Mouse (Mus musculus) liver, embryonic 13.5 days (tissue): ENCODE measurements at regions not wholly inside any gene's neighbourhood (a gene's known extent, or its start where the extent isn't known, plus 50 kb on each side); places are given as distances from the start of the nearest gene placed in this dataset.
"Not testable (repeated sequence)": the region's sequence is repeated elsewhere in the genome, so short reads cannot be mapped to it uniquely, and the experiment has no call there.

Experiments
- ATAC-seq: fragments of 200-750 bp; cut with Nextera tagmentation; 2 replicates; pipeline ENCODE4 v1.8.0; 2017; ENCODE audit warnings: low read depth, mild to moderate bottlenecking, moderate number of reproducible peaks, moderate library complexity
- DNase-seq: peaks from one replicate; pipeline ENCODE4 v3.0.0; 2022
- H3K27ac ChIP-seq: fragments of 300-500 bp; sonication (generic); 2 replicates; pipeline ENCODE4 v1.5.1; 2015; ENCODE audit warnings: moderate library complexity, mild to moderate bottlenecking, inconsistent platforms
- H3K27me3 ChIP-seq: fragments of 300-500 bp; sonication (generic); 2 replicates; pipeline ENCODE4 v1.6.1; 2015; ENCODE audit warnings: mild to moderate bottlenecking, inconsistent platforms
- H3K36me3 ChIP-seq: fragments of 300-500 bp; sonication (generic); 2 replicates; pipeline ENCODE4 v1.6.1; 2015; ENCODE audit warnings: mild to moderate bottlenecking, inconsistent platforms
- H3K4me1 ChIP-seq: fragments of 300-500 bp; sonication (generic); replicated peaks from 2 replicates; pipeline ENCODE4 v1.6.1; 2015; ENCODE audit warnings: inconsistent platforms
- H3K4me2 ChIP-seq: fragments of 300-500 bp; sonication (generic); 2 replicates; pipeline ENCODE4 v1.6.1; 2015; ENCODE audit warnings: inconsistent platforms, mild to moderate bottlenecking, moderate library complexity
- H3K4me3 ChIP-seq: fragments of 300-500 bp; sonication (generic); replicated peaks from 2 replicates; pipeline ENCODE4 v1.5.1; 2015; ENCODE audit warnings: mild to moderate bottlenecking, inconsistent platforms
- H3K9ac ChIP-seq: fragments of 300-500 bp; sonication (generic); 2 replicates; pipeline ENCODE4 v1.6.1; 2015; ENCODE audit warnings: mild to moderate bottlenecking, inconsistent platforms
- H3K9me3 ChIP-seq: fragments of 300-500 bp; sonication (generic); replicated peaks from 2 replicates; pipeline ENCODE4 v1.6.1; 2016; ENCODE audit warnings: inconsistent platforms
- WGBS: fragments of 180-500 bp; shearing (Covaris S2); methylation state at CpG from one replicate; pipeline ENCODE4 v1.1.7; 2015; ENCODE audit not compliant: insufficient replicate concordance; 5-methylcytosine and 5-hydroxymethylcytosine counted together

- H3K4me1 ChIP-seq: no peaks in the 10 kb centered on the region
- no peak for ATAC-seq
- DNase-seq: no peak
- H3K36me3 ChIP-seq: no peaks in the 10 kb centered on the region
- no peaks in the 10 kb centered on the region for H3K9me3 ChIP-seq
- H3K9ac ChIP-seq: no peak overlapping the region
- no peak overlapping the region for H3K27ac ChIP-seq
- H3K4me2 ChIP-seq: no peak overlapping the region
- H3K27me3 ChIP-seq: no peaks in the 10 kb centered on the region
- WGBS: 62% methylated on average over 3 of the region's 3 CpGs
- no peak overlapping the region for H3K4me3 ChIP-seq
Observed at GRCm38 (mm10) chr8:31638417-31638816, 1790.1 kb upstream of the 5930422O12Rik start.

- Histone ChIP-seq H3K9me3 (no peaks in the 10 kb centered on the region), H3K27ac (no peak overlapping the region), H3K4me3 (no peak overlapping the region), H3K9ac (no peak overlapping the region), H3K36me3 (no peaks in the 10 kb centered on the region), H3K4me2 (no peak overlapping the region), H3K4me1 (no peaks in the 10 kb centered on the region), H3K27me3 (no peaks in the 10 kb centered on the region)
- DNase-seq: no peak
- ATAC-seq: no peak
Observed at GRCm38 (mm10) chr8:31663717-31664116, 1764.8 kb upstream of the 5930422O12Rik start.

GRCm38 (mm10) chr8:31665485-31665884 lies 1763.0 kb upstream of the 5930422O12Rik start:
- ATAC-seq (no peak), DNase-seq (no peak)
- H3K4me2 ChIP-seq: no peak overlapping the region
- no peak overlapping the region for H3K4me3 ChIP-seq
- H3K9me3 ChIP-seq: no peaks in the 10 kb centered on the region
- H3K9ac ChIP-seq: no peak overlapping the region
- 66% methylated on average over 4 of the region's 4 CpGs for WGBS
- no peaks in the 10 kb centered on the region for H3K36me3 ChIP-seq
- H3K4me1 ChIP-seq: no peaks in the 10 kb centered on the region
- H3K27ac ChIP-seq: no peak overlapping the region
- no peaks in the 10 kb centered on the region for H3K27me3 ChIP-seq

- H3K9me3 ChIP-seq: no peaks in the 10 kb centered on the region
- no peak overlapping the region for H3K4me3 ChIP-seq
- H3K27ac ChIP-seq: no peak overlapping the region
- DNase-seq (no peak), ATAC-seq (no peak)
- no peaks in the 10 kb centered on the region for H3K4me1 ChIP-seq
- WGBS: 53% methylated on average over 2 of the region's 2 CpGs
- H3K27me3 ChIP-seq: no peaks in the 10 kb centered on the region
- H3K36me3 ChIP-seq: no peaks in the 10 kb centered on the region
- H3K9ac ChIP-seq: no peak overlapping the region
- H3K4me2 ChIP-seq: no peak overlapping the region
Observed at GRCm38 (mm10) chr8:31704168-31704567, 1724.3 kb upstream of the 5930422O12Rik start.

GRCm38 (mm10) chr8:31713321-31714076 lies 1715.0 kb upstream of the 5930422O12Rik start:
- H3K4me1 ChIP-seq: peaks cover 4% of the 10 kb centered on the region
- DNase-seq (no peak), ATAC-seq (no peak)
- H3K9ac ChIP-seq: no peak overlapping the region
- no peaks in the 10 kb centered on the region for H3K9me3 ChIP-seq
- H3K4me2 ChIP-seq: no peak overlapping the region
- WGBS: 79% methylated on average over 15 of the region's 15 CpGs
- H3K27me3 ChIP-seq: no peaks in the 10 kb centered on the region
- H3K4me3 ChIP-seq: no peak overlapping the region
- no peaks in the 10 kb centered on the region for H3K36me3 ChIP-seq
- H3K27ac ChIP-seq: no peak overlapping the region

- ATAC-seq (no peak), DNase-seq (no peak)
- Histone ChIP-seq H3K4me1 (peaks cover 10% of the 10 kb centered on the region), H3K36me3 (no peaks in the 10 kb centered on the region), H3K9ac (no peak overlapping the region), H3K4me3 (no peak overlapping the region), H3K4me2 (no peak overlapping the region), H3K27me3 (no peaks in the 10 kb centered on the region), H3K27ac (no peak overlapping the region), H3K9me3 (no peaks in the 10 kb centered on the region)
- 63% methylated on average over 2 of the region's 2 CpGs for WGBS
Observed at GRCm38 (mm10) chr8:31714077-31714458, 1714.4 kb upstream of the 5930422O12Rik start.

- Histone ChIP-seq H3K9me3 (no peaks in the 10 kb centered on the region), H3K27ac (peak overlapping the region; percentile 73), H3K4me2 (peak overlapping the region; percentile 46), H3K27me3 (no peaks in the 10 kb centered on the region), H3K4me3 (no peak overlapping the region), H3K36me3 (no peaks in the 10 kb centered on the region), H3K4me1 (peaks cover 51% of the 10 kb centered on the region), H3K9ac (peak overlapping the region; percentile 1; the same call in 1 of the 2 replicates)
- DNase-seq (peak; percentile 82), ATAC-seq (peak; percentile 95)
- WGBS: 6% methylated on average over 3 of the region's 3 CpGs
Observed at GRCm38 (mm10) chr8:31720021-31720420, 1708.5 kb upstream of the 5930422O12Rik start.

- Histone ChIP-seq H3K9me3 (no peaks in the 10 kb centered on the region), H3K27me3 (no peaks in the 10 kb centered on the region), H3K9ac (peak overlapping the region; percentile 1; the same call in 1 of the 2 replicates), H3K4me1 (peaks cover 56% of the 10 kb centered on the region), H3K27ac (peak overlapping the region; percentile 73), H3K4me3 (no peak overlapping the region), H3K36me3 (no peaks in the 10 kb centered on the region), H3K4me2 (peak overlapping the region; percentile 46)
- ATAC-seq: peak; percentile 49
- peak; percentile 2 for DNase-seq
- 21% methylated on average over 3 of the region's 3 CpGs for WGBS
Observed at GRCm38 (mm10) chr8:31720585-31720984, 1707.9 kb upstream of the 5930422O12Rik start.

GRCm38 (mm10) chr8:31725430-31725829 lies 1703.1 kb upstream of the 5930422O12Rik start:
- peak overlapping the region; percentile 14; the same call in 1 of the 2 replicates for H3K9ac ChIP-seq
- 0 out of 2 replicates have a peak overlapping the region, but pooled peaks have one; percentile 23 for H3K4me2 ChIP-seq
- peak; percentile 85 for ATAC-seq
- no peak overlapping the region for H3K4me3 ChIP-seq
- H3K36me3 ChIP-seq: no peaks in the 10 kb centered on the region
- no peaks in the 10 kb centered on the region for H3K27me3 ChIP-seq
- DNase-seq: peak; percentile 8
- H3K4me1 ChIP-seq: peaks cover 43% of the 10 kb centered on the region
- no peaks in the 10 kb centered on the region for H3K9me3 ChIP-seq
- 8% methylated on average over 3 of the region's 3 CpGs for WGBS
- peak overlapping the region; percentile 73 for H3K27ac ChIP-seq

GRCm38 (mm10) chr8:31735610-31736009 lies 1692.9 kb upstream of the 5930422O12Rik start:
- Histone ChIP-seq H3K27me3 (no peaks in the 10 kb centered on the region), H3K9me3 (no peaks in the 10 kb centered on the region), H3K36me3 (no peaks in the 10 kb centered on the region), H3K4me3 (no peak overlapping the region), H3K4me2 (no peak overlapping the region), H3K27ac (no peak overlapping the region), H3K4me1 (no peaks in the 10 kb centered on the region), H3K9ac (no peak overlapping the region)
- WGBS: 56% methylated on average over 2 of the region's 2 CpGs
- no peak for ATAC-seq
- DNase-seq: no peak

- H3K9me3 ChIP-seq, DNase-seq, H3K9ac ChIP-seq, H3K27me3 ChIP-seq, ATAC-seq, H3K4me1 ChIP-seq, H3K4me3 ChIP-seq, H3K4me2 ChIP-seq, H3K27ac ChIP-seq, H3K36me3 ChIP-seq: not testable (repeated sequence)
- WGBS: 48% methylated on average over 6 of the region's 6 CpGs
Observed at GRCm38 (mm10) chr8:31737314-31737713, 1691.2 kb upstream of the 5930422O12Rik start.

- no peak overlapping the region for H3K4me2 ChIP-seq
- no peaks in the 10 kb centered on the region for H3K4me1 ChIP-seq
- DNase-seq (no peak), ATAC-seq (no peak)
- no peak overlapping the region for H3K27ac ChIP-seq
- no peaks in the 10 kb centered on the region for H3K9me3 ChIP-seq
- no peak overlapping the region for H3K9ac ChIP-seq
- H3K36me3 ChIP-seq: no peaks in the 10 kb centered on the region
- no peak overlapping the region for H3K4me3 ChIP-seq
- no peaks in the 10 kb centered on the region for H3K27me3 ChIP-seq
Observed at GRCm38 (mm10) chr8:31746855-31747254, 1681.7 kb upstream of the 5930422O12Rik start.
